Mouse (Mus musculus) MEL (cell line): ENCODE results near the gene Gm21897.

Source experiments
- MYC ChIP-seq: IDR thresholded peaks from 2 replicates; pipeline ENCODE4 v1.6.1; 2011; ENCODE audit warnings: low read depth, mild to moderate bottlenecking, low read length, improper control_type of control experiment, moderate library complexity
- POLR2A ChIP-seq, 2 experiments: IDR thresholded peaks; 2 replicates each; pipeline ENCODE4 v1.6.1; 2011 to 2012; ENCODE audit warnings: low read length in 2 of 2, mild to moderate bottlenecking in 2 of 2, control low read depth in 1 of 2, improper control_type of control experiment in 1 of 2, low read depth in 1 of 2, moderate library complexity in 1 of 2; ENCODE audit not compliant: control insufficient read depth in 1 of 2, insufficient read depth in 1 of 2, poor library complexity in 1 of 2
- POLR2AphosphoS5 ChIP-seq: IDR thresholded peaks from 2 replicates; pipeline ENCODE4 v1.6.1; 2012; ENCODE audit warnings: low read depth, borderline replicate concordance, mild to moderate bottlenecking, inconsistent platforms, low read length, moderate library complexity, mixed read lengths
- TBP ChIP-seq: IDR thresholded peaks from 2 replicates; pipeline ENCODE4 v1.8.0; 2011; ENCODE audit warnings: low read depth, low read length, improper control_type of control experiment
- USF2 ChIP-seq, 2 experiments: IDR thresholded peaks; 2 replicates each; pipeline ENCODE4 v1.6.1; 2011 to 2012; ENCODE audit warnings: improper control_type of control experiment in 2 of 2, low read length in 2 of 2, borderline replicate concordance in 1 of 2, inconsistent platforms in 1 of 2, low read depth in 1 of 2, mild to moderate bottlenecking in 1 of 2; ENCODE audit not compliant: insufficient read depth in 1 of 2

GRCm38 (mm10) chr16:15355339-15355738 is 38.1 kb downstream of the Gm21897 start:
- TF ChIP-seq POLR2AphosphoS5 (no peak), POLR2A (IDR thresholded peaks at IDR 0.05; ENCODE audit: control insufficient read depth in 1 of 2, insufficient read depth in 1 of 2, low read depth in 1 of 2, low read length in 2 of 2, poor library complexity in 1 of 2) (no peak), MYC (no peak), USF2 (IDR thresholded peaks at IDR 0.05; ENCODE audit: borderline replicate concordance in 1 of 2, insufficient read depth in 1 of 2, low read depth in 1 of 2, low read length in 2 of 2) (no peak), TBP (no peak)
